Mouse (Mus musculus) frontal cortex, postnatal 25 days (tissue): ENCODE measurements at regions not wholly inside any gene's neighbourhood (a gene's known extent, or its start where the extent isn't known, plus 50 kb on each side); places are given as distances from the start of the nearest gene placed in this dataset.
"Not testable (repeated sequence)": the region's sequence is repeated elsewhere in the genome, so short reads cannot be mapped to it uniquely, and the experiment has no call there.

Experiments used
- DNase-seq, 2 experiments: peaks; one replicate each; pipeline ENCODE4 v3.0.0; 2022; ENCODE audit warnings: low spot score in 2 of 2

DNA sequence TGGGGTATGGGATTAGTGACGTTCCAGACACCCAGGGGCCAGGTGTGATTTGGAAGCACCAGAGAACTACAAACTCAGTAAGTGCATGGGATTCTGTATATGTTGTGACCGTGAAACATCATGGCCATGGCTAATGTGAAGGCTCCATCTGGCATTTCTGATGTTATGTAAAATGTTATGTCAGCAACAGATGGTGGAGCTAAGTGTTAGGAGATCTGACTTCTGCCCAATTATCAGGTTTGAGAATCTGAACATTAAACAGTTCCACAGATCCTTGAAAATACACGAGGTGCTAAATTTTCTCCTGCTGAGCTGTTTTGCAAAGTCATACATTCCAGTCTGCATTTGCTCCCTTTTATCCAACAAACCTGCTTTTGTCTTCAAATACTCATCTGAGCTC, 223.6 kb upstream of the Egfl6 start:
- no peak for DNase-seq

- no peak for DNase-seq
These were observed 222.7 kb upstream of the Egfl6 start for GRCm38 (mm10) chrX:166808207-166808606.

DNA sequence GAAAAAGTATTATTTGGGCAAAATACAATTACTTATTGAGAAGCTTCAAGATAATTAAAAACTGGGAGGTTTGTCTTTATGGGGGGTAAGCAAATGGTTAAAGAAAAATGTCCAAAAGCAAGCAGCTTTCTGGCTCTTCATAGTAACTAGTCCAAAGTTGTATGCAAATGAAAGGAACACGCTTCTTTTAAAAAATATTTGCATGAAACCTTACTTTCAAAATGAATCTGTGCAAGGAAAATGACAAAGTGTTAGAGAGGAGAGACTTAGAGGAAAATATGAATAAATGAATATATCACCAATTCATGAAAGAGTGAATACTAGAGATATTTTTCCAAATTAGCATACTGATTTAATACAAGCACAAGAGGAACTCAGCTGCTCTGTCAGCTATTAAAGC, 220.4 kb upstream of the Egfl6 start:
- DNase-seq, result no peak

DNA sequence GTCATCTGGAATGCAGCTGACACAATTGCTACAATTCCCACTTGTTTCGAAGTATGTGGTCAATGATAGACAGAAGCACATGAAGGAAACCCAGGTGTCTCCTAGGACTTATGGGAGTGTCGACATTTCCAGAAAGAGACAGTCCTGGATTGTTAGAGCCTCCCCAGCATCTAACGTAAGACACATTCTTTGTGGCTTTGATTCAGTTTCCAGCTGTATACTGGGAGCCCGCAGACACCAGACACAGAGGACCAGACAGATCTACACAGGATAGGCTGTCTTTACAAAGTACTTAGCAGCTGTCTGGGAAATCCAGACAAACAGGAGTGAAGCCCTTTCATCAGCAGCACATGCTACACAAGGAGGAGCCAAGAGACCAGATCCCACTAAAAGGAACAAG, 220.0 kb upstream of the Egfl6 start:
- no peak for DNase-seq

DNA sequence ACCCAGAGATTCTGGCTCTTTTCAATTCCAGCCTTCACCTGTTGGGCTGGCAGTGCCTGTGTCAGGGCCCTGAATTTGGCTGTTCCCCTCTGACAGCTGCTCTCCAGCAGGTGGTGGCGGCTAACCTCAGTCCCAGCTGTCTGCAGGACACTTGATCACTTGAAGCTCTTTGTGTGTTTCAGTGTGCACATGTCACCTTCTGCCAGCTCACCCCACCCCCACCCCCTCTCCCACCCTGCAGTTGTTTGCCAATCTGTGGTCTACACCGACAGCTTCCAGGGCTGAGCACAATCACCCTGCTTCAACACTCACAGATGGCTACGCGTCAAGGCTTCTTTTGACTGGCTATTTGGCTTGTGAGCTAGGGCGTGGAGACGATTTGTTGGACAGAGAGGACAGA, 217.7 kb upstream of the Egfl6 start:
- no peak for DNase-seq

GRCm38 (mm10) chrX:166801017-166801416, 215.5 kb upstream of the Egfl6 start:
- no peak for DNase-seq

GRCm38 (mm10) chrX:166795651-166796050, 210.1 kb upstream of the Egfl6 start:
- no peak for DNase-seq

DNA sequence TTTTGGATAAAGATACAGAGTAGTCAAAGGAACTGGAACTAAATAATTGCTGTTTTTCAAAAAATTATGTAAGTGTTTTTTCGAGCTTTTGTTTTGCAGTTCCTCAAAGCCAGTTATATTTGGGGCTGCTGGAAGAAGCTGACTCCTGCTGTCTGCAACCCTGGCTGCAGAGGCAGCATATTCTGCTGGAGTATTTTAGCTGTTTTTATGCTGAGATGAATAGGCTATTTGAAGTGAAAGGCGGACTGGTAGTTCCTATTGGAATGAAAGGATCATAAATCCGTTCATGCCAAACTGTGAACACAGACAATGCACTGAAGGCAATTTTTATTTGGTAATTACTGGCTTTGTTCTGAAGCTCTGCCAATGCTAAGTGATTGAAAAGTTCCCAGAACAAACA, 203.5 kb upstream of the Egfl6 start:
- no peak for DNase-seq

GRCm38 (mm10) chrX:166787137-166787536, 201.6 kb upstream of the Egfl6 start:
- not testable (repeated sequence) for DNase-seq

DNA sequence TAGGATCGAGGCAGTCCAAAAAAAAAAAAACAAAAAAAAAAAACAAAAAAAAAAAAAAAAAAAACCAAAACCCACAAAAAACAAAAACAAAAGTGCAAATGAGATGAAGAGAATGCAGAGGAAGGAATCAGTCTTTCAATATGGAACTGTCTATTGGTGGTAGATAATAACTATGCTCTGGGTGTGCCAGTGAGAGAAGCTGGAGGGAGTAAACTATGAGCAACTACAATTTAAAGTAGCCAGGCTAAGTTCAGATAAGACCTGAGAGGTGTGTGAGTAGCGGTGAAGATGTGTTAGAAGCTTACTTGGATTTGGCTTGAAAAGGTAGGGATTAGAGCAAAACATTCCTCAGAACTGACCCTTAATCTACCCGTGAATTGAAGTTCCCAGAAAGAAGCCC, 200.1 kb upstream of the Egfl6 start:
- no peak for DNase-seq

GRCm38 (mm10) chrX:166783377-166783776, 197.9 kb upstream of the Egfl6 start:
- DNase-seq, result no peak

DNA sequence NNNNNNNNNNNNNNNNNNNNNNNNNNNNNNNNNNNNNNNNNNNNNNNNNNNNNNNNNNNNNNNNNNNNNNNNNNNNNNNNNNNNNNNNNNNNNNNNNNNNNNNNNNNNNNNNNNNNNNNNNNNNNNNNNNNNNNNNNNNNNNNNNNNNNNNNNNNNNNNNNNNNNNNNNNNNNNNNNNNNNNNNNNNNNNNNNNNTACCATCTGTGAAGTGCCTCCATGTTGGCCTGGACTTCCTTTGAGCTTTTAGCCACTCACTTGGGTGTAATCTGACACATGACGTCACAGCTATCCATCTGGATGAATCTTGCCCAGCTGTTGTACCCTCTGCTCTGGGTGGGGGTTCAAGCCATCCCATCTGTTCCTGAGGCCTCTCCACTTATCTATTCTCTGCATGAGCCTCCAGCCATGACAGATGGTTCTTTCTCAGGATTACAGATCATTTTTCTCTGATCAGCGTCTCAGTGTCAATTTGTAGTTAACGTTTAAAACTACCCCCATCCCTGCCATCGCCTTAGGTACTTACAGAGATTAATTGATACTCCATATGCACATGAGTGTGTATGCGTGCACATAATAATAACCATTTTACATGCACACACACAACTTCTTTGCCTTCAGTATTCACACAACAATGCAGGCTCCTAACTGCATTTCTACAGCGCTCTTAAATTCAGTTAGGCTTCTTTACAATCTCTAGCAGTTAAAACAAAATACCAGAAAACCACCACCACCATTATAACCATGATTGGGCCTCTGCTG, 194.0 kb upstream of the Egfl6 start:
- no peak for DNase-seq

GRCm38 (mm10) chrX:166773408-166773854, 187.9 kb upstream of the Egfl6 start:
- no peak for DNase-seq

- DNase-seq, result no peak
These were observed 181.5 kb upstream of the Egfl6 start for GRCm38 (mm10) chrX:166766991-166767390.

DNA sequence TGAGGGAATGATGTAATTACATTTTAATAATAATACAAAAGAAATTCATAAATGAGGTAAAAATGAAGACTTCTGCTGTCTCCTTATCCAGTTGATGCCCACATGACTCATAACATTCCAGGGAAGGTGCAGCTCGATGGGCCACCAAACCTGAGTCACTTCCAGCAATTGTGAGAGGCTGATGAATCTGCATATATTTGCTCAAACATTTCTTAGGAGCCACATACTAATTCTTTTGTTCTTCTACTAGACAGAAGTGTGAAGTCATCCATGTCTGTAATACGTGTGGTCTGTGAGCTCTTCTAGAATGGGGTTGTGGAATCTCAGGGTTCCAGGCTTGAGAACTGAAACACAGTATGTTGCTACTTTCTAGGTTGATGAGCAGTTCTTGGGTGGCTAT, 180.1 kb upstream of the Egfl6 start:
- DNase-seq, result no peak

- no peak for DNase-seq
These were observed 176.6 kb upstream of the Egfl6 start for GRCm38 (mm10) chrX:166762098-166762497.

DNA sequence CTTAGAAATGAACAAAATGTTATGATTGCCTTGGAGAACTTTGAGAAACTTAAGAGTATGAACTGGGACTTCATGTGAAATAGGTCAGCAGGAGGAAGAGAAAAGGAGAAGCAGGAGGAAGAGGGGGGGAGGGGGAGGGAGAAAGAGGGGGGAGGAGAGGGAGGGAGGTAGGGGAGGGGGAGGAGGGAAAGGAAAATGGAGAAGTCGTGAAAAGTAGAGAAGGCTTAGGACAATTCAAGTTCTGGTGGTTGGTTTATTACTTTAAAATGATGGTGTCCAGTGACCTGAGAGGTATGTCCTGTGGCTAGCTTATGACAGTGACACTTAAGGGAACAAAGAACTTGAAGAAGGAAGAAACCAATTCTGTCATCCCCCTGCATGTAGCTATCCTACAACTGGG, 171.6 kb upstream of the Egfl6 start:
- no peak for DNase-seq

DNA sequence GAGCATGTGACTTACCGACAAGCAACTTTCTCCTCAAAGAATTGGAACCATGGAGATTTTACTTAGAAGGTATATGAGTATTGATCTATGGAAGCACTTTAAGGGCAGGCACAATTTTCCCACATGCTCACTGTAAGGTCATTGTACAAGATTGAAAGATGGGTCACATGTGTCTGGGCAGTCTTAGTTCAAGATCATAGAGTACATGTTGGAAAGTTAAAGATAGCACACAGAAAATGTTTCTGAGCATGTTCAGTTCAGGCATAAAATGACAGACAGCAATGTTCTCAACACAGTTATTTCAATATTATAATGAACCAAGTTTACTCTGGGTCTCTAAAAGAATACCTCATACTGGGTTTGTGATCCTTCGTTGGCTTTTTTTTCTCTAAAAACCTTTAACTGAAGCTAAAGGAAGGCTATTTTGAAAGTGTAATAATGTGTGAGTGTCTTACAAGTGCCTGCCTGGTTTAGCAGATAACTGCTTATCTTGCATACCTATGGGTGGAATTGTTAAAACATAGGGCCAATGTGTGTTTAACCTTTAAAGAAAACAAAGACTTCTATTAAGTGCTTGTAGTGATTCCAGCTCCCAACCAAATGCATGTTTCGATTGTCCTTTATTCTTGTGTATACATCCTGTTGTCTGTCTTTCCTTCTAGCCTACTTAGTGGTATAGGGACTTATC, 169.6 kb upstream of the Egfl6 start:
- no peak for DNase-seq

GRCm38 (mm10) chrX:166749055-166749679, 163.6 kb upstream of the Egfl6 start:
- no peak for DNase-seq

- no peak for DNase-seq
These were observed 145.8 kb upstream of the Egfl6 start for GRCm38 (mm10) chrX:166731354-166731753.

DNA sequence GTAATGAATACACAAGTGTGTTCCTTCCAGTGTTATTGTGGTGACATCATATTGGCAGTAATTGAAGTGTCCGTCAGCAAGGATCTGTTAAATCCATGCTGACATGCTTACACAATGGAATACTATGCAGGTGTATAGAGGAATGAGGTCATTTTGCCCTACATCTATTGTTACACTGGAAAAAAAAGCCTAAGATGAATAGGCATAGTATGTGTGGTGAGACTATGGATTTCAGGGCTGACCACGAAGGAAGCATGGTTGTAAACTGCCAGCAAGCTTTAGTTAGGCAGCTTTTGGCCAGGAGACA, 143.1 kb upstream of the Egfl6 start:
- DNase-seq, result no peak

GRCm38 (mm10) chrX:166727823-166728621, 142.5 kb upstream of the Egfl6 start:
- no peak for DNase-seq
